Mouse (Mus musculus): ENCODE results near the gene Rxfp4.

Gene Rxfp4

GRCm38 (mm10) chr3:88652846-88653515 is at the start of gene Rxfp4:
Gene Rxfp4 (minus strand): TSS chr3:88653142.
- peak; percentile 79 to 86 for DNase-seq

GRCm38 (mm10) chr3:88701222-88701621 is 48.3 kb upstream of the Rxfp4 start:
- DNase-seq: no peak

- no peak for DNase-seq
Measured at GRCm38 (mm10) chr3:88700247-88700646, 47.3 kb upstream of the Rxfp4 start.

GRCm38 (mm10) chr3:88698834-88699233 is 45.9 kb upstream of the Rxfp4 start:
- DNase-seq: no peak

- DNase-seq: no peak
Measured at GRCm38 (mm10) chr3:88698051-88698450, 45.1 kb upstream of the Rxfp4 start.

GRCm38 (mm10) chr3:88695545-88695944 is 42.6 kb upstream of the Rxfp4 start:
- DNase-seq: no peak

GRCm38 (mm10) chr3:88689079-88689478 is 36.1 kb upstream of the Rxfp4 start:
- no peak for DNase-seq

- DNase-seq: no peak
Measured at GRCm38 (mm10) chr3:88686734-88687611, 34.0 kb upstream of the Rxfp4 start.

- DNase-seq: peak; percentile 47 to 58
Measured at GRCm38 (mm10) chr3:88685958-88686451, 33.1 kb upstream of the Rxfp4 start.

GRCm38 (mm10) chr3:88684980-88685941 is 32.3 kb upstream of the Rxfp4 start, which contains the start of gene Khdc4:
Gene Khdc4 (plus strand): TSS chr3:88685803.
- DNase-seq: peak; percentile 98

- no peak for DNase-seq
Measured at GRCm38 (mm10) chr3:88684236-88684979, 31.5 kb upstream of the Rxfp4 start.

- DNase-seq: no peak
Measured at GRCm38 (mm10) chr3:88683814-88684213, 30.9 kb upstream of the Rxfp4 start.

- peak; percentile 59 to 83 for DNase-seq
Measured at GRCm38 (mm10) chr3:88677399-88677798, 24.5 kb upstream of the Rxfp4 start.

GRCm38 (mm10) chr3:88664095-88664494 is 11.2 kb upstream of the Rxfp4 start:
- no peak for DNase-seq

- DNase-seq: no peak
Measured at GRCm38 (mm10) chr3:88659798-88660197, 6.9 kb upstream of the Rxfp4 start.

GRCm38 (mm10) chr3:88658441-88659127 is 5.6 kb upstream of the Rxfp4 start:
- DNase-seq: no peak

- DNase-seq: no peak
Measured at GRCm38 (mm10) chr3:88655619-88656018, 2.7 kb upstream of the Rxfp4 start.

GRCm38 (mm10) chr3:88654621-88655020 is 1.7 kb upstream of the Rxfp4 start:
- DNase-seq: peak in 1 of 2 experiments; percentile 72

GRCm38 (mm10) chr3:88653516-88654370 is 801 bp upstream of the Rxfp4 start:
- no peak for DNase-seq

All from lung, adult 18-20 months (tissue).